Mouse (Mus musculus) kidney, embryonic 16.5 days (tissue): Measurements from ENCODE around the gene Myt1l. TPM values are rescaled to one million over a fixed set of nuclear protein-coding genes. Genes with fewer than 3 reads are reported as not detected.

Experiments
- ATAC-seq: fragments of 200-750 bp; cut with Nextera tagmentation; 2 replicates; pipeline ENCODE4 v1.8.0; 2017; ENCODE audit warnings: moderate TSS enrichment; ENCODE audit not compliant: low FRiP score, low TSS enrichment
- H3K27ac ChIP-seq: fragments of 300-500 bp; sonication (generic); 2 replicates; pipeline ENCODE4 v1.5.1; 2014; ENCODE audit warnings: low read length
- H3K27me3 ChIP-seq: fragments of 300-500 bp; sonication (generic); 2 replicates; pipeline ENCODE4 v1.6.1; 2014; ENCODE audit warnings: low read length, control low read depth, mixed read lengths; ENCODE audit not compliant: insufficient read depth
- H3K36me3 ChIP-seq: fragments of 300-500 bp; sonication (generic); 2 replicates; pipeline ENCODE4 v1.6.1; 2014; ENCODE audit warnings: low read length, control low read depth, mixed read lengths; ENCODE audit not compliant: insufficient read depth
- H3K4me1 ChIP-seq: fragments of 300-500 bp; sonication (generic); 2 replicates; pipeline ENCODE4 v1.6.1; 2014; ENCODE audit warnings: low read length, control low read depth, mixed read lengths; ENCODE audit not compliant: insufficient read depth
- H3K4me2 ChIP-seq: fragments of 300-500 bp; sonication (generic); replicated peaks from 2 replicates; pipeline ENCODE4 v1.6.1; 2014; ENCODE audit warnings: low read depth, low read length
- H3K4me3 ChIP-seq: fragments of 300-500 bp; sonication (generic); 2 replicates; pipeline ENCODE4 v1.5.1; 2014; ENCODE audit warnings: mild to moderate bottlenecking, low read length
- H3K9ac ChIP-seq: fragments of 300-500 bp; sonication (generic); replicated peaks from 2 replicates; pipeline ENCODE4 v1.6.1; 2014; ENCODE audit warnings: low read length
- H3K9me3 ChIP-seq: fragments of 300-500 bp; sonication (generic); 2 replicates; pipeline ENCODE4 v1.6.1; 2016; ENCODE audit warnings: low read length, control low read depth
- WGBS: fragments of 180-500 bp; shearing (Covaris S2); extraction: QIAGEN DNeasy Blood & Tissue Kit; methylation state at CpG from one replicate; pipeline ENCODE4 v1.1.7; 2014; 5-methylcytosine and 5-hydroxymethylcytosine counted together
- polyA plus RNA-seq: library from polyadenylated mRNA; unstranded; fragments of >200 nt; fragmentation: Nextera tagmentation; extraction: Ambion mirVana; gene quantifications from 2 replicates; pipeline ENCODE4 v1.2.1, GENCODE M21; 2015

Gene Myt1l
- polyA plus RNA-seq, 1 experiment from 2014 or later, result 0.41 TPM

DNA sequence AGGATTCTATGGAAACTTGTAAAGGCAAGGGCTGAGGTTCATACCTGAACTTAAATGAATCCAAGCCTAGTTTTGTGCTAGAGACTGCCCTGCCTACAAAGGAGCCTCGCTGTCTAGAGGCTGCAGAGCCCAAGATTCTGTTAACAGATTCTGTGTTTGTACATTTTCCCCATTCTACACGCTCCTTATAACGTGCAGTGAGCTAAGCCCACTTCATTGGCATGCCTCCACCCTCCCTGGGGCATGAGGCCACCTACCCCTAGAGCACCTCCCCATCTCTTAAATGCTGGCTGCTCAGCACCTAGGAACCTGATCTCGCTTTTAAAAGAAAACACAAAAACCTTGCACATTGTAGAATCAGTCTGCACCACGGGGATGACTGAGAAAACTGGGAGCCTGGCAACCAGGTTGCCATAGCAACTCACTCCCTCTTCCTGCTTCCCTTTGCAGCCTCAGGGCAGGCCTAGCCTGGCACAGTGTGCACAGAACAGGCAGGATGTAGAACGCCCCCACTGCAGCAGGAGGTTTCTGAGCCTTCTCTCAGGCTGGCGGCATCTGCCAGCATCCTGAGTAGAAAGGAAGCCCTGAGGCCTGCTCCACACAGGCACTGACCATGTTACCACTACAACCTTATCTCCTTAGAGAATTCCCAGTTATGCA, 344.1 kb downstream of the Myt1l start:
- Histone ChIP-seq H3K9me3 (no peaks in the 10 kb centered on the region), H3K9ac (no peak overlapping the region), H3K4me3 (no peak overlapping the region), H3K4me2 (no peak overlapping the region), H3K36me3 (no peaks in the 10 kb centered on the region), H3K27me3 (no peaks in the 10 kb centered on the region), H3K27ac (no peak overlapping the region), H3K4me1 (no peaks in the 10 kb centered on the region)
- no peak for ATAC-seq
- 55% methylated on average over 7 of the region's 7 CpGs for WGBS

DNA sequence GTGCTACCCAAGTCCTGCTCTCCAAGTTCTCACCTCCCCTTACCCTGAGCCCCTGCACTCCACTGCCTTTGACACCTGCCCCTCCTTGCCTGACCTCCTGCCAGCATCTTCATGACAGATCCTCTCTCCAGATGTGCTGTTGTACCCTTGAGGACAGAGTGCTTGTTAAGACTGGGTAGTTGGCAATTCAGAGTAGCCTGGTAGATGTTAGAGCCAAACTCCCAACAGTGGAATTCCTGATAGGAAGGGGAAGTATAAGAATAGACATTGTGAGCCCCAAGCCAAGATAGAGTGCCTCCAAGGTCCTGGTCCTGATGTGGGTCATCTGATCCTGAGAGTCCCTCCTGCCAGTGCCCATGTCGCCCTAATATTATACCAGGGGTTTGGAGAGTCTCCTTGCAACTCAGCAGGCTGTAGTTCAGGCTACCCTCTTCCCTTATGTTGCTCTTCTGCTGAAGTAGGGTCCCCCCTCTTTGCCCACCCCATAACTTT, 345.1 kb downstream of the Myt1l start:
- Histone ChIP-seq H3K4me1 (no peaks in the 10 kb centered on the region), H3K27ac (no peak overlapping the region), H3K27me3 (no peaks in the 10 kb centered on the region), H3K9me3 (no peaks in the 10 kb centered on the region), H3K4me3 (no peak overlapping the region), H3K4me2 (no peak overlapping the region), H3K36me3 (no peaks in the 10 kb centered on the region), H3K9ac (no peak overlapping the region)
- 67% methylated on average over 1 of the region's 1 CpGs for WGBS
- no peak for ATAC-seq

DNA sequence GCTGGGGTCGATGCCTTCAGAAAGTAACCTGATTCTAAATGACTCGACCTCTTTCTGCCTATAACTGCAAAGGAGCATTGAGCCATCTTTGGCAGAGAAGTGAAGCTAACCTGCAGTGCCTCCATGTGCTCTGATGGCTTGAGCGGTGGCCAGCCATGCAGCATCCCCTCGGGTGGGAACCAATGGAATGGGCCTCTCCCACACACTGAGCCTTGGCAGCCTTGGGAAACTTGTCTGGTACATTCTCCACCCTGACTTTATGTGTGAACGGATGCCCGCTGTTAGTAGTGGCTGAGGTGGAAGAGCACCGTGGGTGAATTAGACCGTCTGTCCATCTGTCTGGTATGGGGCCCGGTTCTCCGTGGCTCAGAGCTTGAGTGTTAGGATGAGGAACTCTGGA, 349.8 kb downstream of the Myt1l start:
- no peak overlapping the region for H3K4me3 ChIP-seq
- 79% methylated on average over 10 of the region's 10 CpGs for WGBS
- H3K4me1 ChIP-seq, result no peaks in the 10 kb centered on the region
- H3K27me3 ChIP-seq, result no peaks in the 10 kb centered on the region
- no peak overlapping the region for H3K27ac ChIP-seq
- no peak for ATAC-seq
- H3K9me3 ChIP-seq, result no peaks in the 10 kb centered on the region
- no peaks in the 10 kb centered on the region for H3K36me3 ChIP-seq
- H3K4me2 ChIP-seq, result no peak overlapping the region
- no peak overlapping the region for H3K9ac ChIP-seq

DNA sequence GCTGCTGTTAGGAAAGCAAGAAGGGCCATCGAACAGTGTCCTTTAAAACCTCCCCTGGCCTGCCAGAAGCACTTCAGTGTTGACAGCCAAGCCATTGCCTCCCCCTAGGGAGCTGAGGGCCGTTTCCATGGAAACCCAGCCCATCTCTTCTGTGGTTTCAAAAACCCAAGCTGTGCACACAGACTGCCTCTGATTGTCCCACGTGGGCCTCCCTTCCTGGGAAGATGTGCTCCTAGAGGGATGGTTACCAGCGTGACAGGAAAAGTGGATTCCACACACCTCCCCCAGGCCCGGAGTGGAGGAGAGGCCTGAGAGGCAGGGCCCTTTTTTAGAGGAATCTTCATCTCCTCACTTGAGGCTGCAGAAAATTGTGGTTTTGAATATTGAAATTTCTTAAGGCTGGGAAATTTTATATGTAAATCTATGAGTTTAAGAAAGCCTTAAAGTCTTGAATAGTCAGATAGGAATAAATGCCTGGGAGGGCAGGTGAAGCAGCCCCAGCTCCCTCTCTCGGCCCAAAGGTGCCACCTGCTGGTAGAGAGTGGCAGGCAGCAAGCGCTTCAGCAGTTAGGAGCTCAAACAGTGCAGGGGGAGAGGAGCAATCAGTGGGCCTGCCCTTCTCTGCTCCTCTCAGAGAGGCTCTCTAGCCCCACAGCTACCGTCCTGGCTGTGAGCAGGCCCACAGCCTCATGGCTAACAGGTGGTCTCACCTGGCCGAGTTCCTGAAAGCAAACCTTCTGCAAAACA, 354.9 kb downstream of the Myt1l start:
- ATAC-seq, result peak; percentile 74; the same call in 1 of the 2 replicates

DNA sequence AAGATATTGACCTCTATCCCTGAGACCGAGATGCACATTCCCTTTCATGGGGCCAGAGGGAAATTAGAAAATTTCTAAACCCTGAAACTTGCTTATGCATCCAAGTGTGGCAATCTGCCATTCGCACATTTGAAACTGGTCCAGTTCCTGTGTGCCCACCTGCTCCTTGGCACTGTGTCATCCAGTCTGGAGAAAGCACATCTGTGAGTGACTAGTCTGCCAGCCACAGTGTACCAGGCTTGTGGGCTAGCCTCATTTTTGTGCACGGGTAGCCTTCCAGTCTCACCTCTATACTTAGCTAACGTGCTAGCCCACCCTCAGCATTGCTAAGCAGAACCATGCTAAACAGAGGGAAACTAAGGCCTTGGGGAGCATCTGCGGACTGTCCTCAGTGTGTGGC, 356.2 kb downstream of the Myt1l start:
- Histone ChIP-seq H3K9ac (no peak overlapping the region), H3K27ac (no peak overlapping the region), H3K27me3 (no peaks in the 10 kb centered on the region), H3K4me1 (no peaks in the 10 kb centered on the region), H3K4me3 (no peak overlapping the region), H3K9me3 (no peaks in the 10 kb centered on the region), H3K36me3 (no peaks in the 10 kb centered on the region), H3K4me2 (no peak overlapping the region)
- no peak for ATAC-seq
- WGBS, result 83% methylated on average over 5 of the region's 5 CpGs

More for the DNA sequence above, 354.9 kb downstream of the Myt1l start:
- H3K9me3 ChIP-seq, result no peaks in the 10 kb centered on the region
- WGBS, result 22% methylated on average over 9 of the region's 9 CpGs
- no peak overlapping the region for H3K4me3 ChIP-seq
- H3K36me3 ChIP-seq, result no peaks in the 10 kb centered on the region
- no peak overlapping the region for H3K9ac ChIP-seq
- no peaks in the 10 kb centered on the region for H3K27me3 ChIP-seq
- H3K27ac ChIP-seq, result no peak overlapping the region
- no peaks in the 10 kb centered on the region for H3K4me1 ChIP-seq
- H3K4me2 ChIP-seq, result no peak overlapping the region

DNA sequence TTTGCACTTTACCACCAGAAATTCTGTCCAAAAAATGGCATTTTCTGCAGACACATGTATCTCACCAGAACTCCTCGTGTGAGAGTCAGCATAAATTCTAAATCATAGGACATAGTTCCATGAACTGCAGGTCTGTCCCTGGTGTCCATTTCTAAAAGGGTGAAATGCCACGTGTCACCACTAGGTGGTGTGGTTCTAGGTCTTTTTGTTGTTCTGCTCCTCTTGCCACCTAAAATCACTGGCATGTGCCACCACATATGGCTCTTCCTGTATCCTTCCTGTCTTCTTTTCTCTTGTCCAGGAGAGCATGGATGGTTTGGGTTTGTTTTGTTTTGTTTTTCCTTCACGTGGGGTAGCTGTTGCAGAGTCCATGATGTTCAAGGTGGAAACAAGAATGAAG, 366.5 kb downstream of the Myt1l start:
- WGBS, result 23% methylated on average over 3 of the region's 3 CpGs
- no peak overlapping the region for H3K4me2 ChIP-seq
- H3K4me3 ChIP-seq, result no peak overlapping the region
- ATAC-seq, result no peak
- H3K4me1 ChIP-seq, result no peaks in the 10 kb centered on the region
- no peaks in the 10 kb centered on the region for H3K36me3 ChIP-seq
- H3K9me3 ChIP-seq, result no peaks in the 10 kb centered on the region
- H3K27ac ChIP-seq, result no peak overlapping the region
- H3K9ac ChIP-seq, result no peak overlapping the region
- no peaks in the 10 kb centered on the region for H3K27me3 ChIP-seq

DNA sequence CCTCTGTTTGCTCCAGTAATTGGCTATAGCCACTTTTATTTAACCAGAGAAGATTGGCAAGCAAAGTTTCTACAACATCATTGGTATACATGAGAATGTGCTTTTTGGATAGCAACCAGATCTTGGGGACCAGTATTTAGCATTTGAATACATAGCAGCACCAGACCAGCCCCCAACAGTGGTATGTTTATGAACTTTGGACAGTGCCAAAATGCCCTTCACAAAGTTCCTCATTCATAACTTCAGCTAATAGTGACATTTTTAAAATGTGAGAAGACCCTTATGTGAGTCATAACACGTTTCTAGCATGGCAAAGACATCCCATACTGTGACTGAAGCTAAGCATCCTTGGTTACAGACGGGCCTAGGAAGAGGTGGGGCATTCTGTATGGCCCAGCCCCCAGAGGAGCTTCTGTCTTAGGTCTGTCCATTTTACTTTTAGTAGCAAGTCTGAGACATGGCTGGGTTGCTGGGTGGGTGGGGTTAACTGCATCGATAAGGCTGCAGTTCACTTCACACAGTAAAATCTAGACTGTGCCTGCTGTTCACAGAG, 369.4 kb downstream of the Myt1l start:
- ATAC-seq, result no peak
- Histone ChIP-seq H3K4me2 (no peak overlapping the region), H3K9ac (no peak overlapping the region), H3K27ac (no peak overlapping the region), H3K9me3 (no peaks in the 10 kb centered on the region), H3K4me1 (no peaks in the 10 kb centered on the region), H3K27me3 (no peaks in the 10 kb centered on the region), H3K4me3 (no peak overlapping the region), H3K36me3 (no peaks in the 10 kb centered on the region)
- 82% methylated on average over 3 of the region's 3 CpGs for WGBS

DNA sequence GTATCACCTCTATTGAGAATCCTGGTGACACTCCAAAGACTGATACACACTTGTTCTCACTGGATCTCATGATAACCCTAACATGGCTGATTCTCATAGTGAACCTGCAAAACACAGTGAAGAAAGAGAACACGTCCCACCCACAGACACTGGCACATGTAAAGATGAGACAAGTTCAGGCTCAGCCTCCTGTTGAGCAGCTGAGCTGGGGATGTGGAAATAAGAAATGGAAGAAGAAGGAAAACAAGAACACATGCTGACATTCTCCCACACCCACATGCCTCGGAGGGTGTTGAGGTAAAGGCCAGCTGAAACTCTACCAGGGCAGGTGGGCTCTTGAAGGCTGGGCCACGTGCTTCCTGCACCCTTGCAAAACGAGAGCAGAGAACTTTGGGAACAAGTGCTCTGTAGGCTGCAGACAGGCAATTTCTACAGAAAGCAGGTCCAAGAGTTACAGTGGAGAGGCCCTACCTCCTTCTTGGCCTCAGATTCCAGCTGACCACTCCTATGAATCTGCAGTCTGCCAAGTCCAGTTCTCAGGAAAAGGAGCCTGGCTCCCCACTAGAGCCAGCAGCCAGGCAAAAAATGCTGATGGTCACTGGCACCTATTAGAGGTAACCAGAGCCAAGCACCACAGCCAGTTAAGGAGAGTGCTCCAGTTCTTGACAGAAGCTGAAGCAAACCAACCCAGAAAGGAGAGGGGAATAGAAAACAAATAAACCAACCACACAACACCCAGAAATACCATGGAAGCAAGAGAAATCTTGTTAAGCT, 376.1 kb downstream of the Myt1l start:
- Histone ChIP-seq H3K4me3 (no peak overlapping the region), H3K36me3 (no peaks in the 10 kb centered on the region), H3K9me3 (no peaks in the 10 kb centered on the region), H3K9ac (no peak overlapping the region), H3K4me1 (no peaks in the 10 kb centered on the region), H3K27ac (no peak overlapping the region), H3K27me3 (no peaks in the 10 kb centered on the region), H3K4me2 (no peak overlapping the region)
- no peak for ATAC-seq
- 74% methylated on average over 4 of the region's 4 CpGs for WGBS

DNA sequence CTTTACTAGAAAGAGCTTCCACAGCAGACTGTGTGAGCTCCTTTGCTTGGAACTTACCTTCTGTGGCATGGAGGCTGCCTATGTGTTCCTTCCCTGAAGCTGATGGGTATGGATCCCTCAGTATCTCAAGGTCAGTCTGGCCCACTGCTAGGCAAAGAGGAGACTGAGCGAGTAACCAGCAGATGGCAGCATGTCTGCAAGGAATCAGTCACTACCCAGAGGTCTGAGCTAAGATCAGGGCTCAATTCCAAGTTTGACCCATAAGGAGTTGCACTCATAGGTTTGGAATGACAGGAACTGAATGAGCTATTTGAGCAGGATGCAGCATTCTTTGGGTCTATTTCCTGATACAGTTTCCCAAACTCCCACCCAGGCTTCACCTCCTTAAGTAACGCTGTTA, 378.9 kb downstream of the Myt1l start:
- Histone ChIP-seq H3K27ac (no peak overlapping the region), H3K4me2 (no peak overlapping the region), H3K9ac (no peak overlapping the region), H3K9me3 (no peaks in the 10 kb centered on the region), H3K36me3 (no peaks in the 10 kb centered on the region), H3K4me1 (no peaks in the 10 kb centered on the region), H3K4me3 (no peak overlapping the region), H3K27me3 (no peaks in the 10 kb centered on the region)
- peak; percentile 81; the same call in 1 of the 2 replicates for ATAC-seq
- 25% methylated on average over 2 of the region's 2 CpGs for WGBS
